Mouse (Mus musculus) kidney, embryonic 15.5 days (tissue): ENCODE measurements around the gene Apom. TPM values are rescaled to one million over a fixed set of nuclear protein-coding genes. Genes with fewer than 3 reads are reported as not detected.

Experiments
- ATAC-seq: fragments of 200-750 bp; cut with Nextera tagmentation; replicated peaks from 2 replicates; pipeline ENCODE4 v1.8.0; 2017; ENCODE audit warnings: moderate TSS enrichment; ENCODE audit not compliant: low FRiP score
- H3K27ac ChIP-seq: fragments of 300-500 bp; sonication (generic); 2 replicates; pipeline ENCODE4 v1.5.1; 2015; ENCODE audit warnings: mild to moderate bottlenecking, inconsistent platforms
- H3K27me3 ChIP-seq: fragments of 300-500 bp; sonication (generic); 2 replicates; pipeline ENCODE4 v1.6.1; 2015; ENCODE audit warnings: inconsistent platforms
- H3K36me3 ChIP-seq: fragments of 300-500 bp; sonication (generic); 2 replicates; pipeline ENCODE4 v1.6.1; 2015; ENCODE audit warnings: inconsistent platforms
- H3K4me1 ChIP-seq: fragments of 300-500 bp; sonication (generic); 2 replicates; pipeline ENCODE4 v1.6.1; 2015; ENCODE audit warnings: inconsistent platforms
- H3K4me2 ChIP-seq: fragments of 300-500 bp; sonication (generic); 2 replicates; pipeline ENCODE4 v1.6.1; 2015; ENCODE audit warnings: moderate library complexity, mild to moderate bottlenecking, inconsistent platforms
- H3K4me3 ChIP-seq: fragments of 300-500 bp; sonication (generic); replicated peaks from 2 replicates; pipeline ENCODE4 v1.5.1; 2015; ENCODE audit warnings: mild to moderate bottlenecking, inconsistent platforms
- H3K9ac ChIP-seq: fragments of 300-500 bp; sonication (generic); 2 replicates; pipeline ENCODE4 v1.6.1; 2015; ENCODE audit warnings: mild to moderate bottlenecking, inconsistent platforms
- H3K9me3 ChIP-seq: fragments of 300-500 bp; sonication (generic); replicated peaks from 2 replicates; pipeline ENCODE4 v1.6.1; 2016; ENCODE audit warnings: inconsistent platforms
- WGBS: fragments of 180-500 bp; shearing (Covaris S2); methylation state at CpG from one replicate; pipeline ENCODE4 v1.1.7; 2015; ENCODE audit warnings: mixed read lengths; 5-methylcytosine and 5-hydroxymethylcytosine counted together
- polyA plus RNA-seq: library from polyadenylated mRNA; unstranded; fragments of >200 nt; fragmentation: Nextera tagmentation; extraction: Ambion mirVana; gene quantifications from 2 replicates; pipeline ENCODE4 v1.2.1, GENCODE M21; 2015

The Apom gene
- polyA plus RNA-seq, 1 experiment from 2014 or later, result 25.7 TPM

DNA sequence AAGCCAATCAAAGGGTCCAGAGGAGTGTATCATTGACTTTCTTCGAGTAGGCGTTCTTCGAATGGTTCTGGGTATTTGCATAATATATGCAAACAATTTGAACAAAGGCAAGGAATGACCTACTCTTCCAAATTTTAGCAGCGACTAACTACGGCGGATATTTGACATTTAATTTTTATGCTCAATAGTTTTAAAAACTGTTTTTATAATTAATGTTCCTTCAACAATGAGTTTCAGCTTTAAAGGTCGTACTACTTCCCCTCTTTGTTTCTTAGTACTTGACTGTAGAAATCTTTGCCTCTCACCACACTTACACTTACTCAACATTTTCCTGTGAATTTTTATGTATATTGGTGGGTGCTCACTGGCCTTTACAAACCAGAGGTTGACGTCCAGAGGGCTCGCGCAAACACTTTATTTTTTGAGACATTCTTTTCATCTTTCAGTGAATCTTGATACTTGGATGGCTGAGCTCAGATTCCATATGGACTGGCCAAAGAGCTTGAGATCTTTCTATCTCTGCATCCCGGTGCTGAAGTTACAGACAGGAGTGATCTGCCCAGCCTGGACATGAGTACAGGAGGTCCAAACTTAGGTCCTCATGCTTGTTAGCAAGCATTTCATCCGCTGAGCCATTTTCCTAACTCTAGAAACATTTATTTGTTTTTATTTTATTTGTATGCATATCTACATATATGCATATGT, 33.8 kb upstream of the Apom start:
- peak overlapping the region; percentile 99 for H3K27ac ChIP-seq
- peak overlapping the region; percentile 44 for H3K9ac ChIP-seq
- H3K4me1 ChIP-seq, result peaks cover 34% of the 10 kb centered on the region
- peaks cover 21% of the 10 kb centered on the region for H3K36me3 ChIP-seq
- 21% methylated on average over 12 of the region's 12 CpGs for WGBS
- H3K9me3 ChIP-seq, result no peaks in the 10 kb centered on the region
- peak overlapping the region; percentile 89 for H3K4me2 ChIP-seq
- peak overlapping the region; percentile 84 for H3K4me3 ChIP-seq
- no peaks in the 10 kb centered on the region for H3K27me3 ChIP-seq
- peak; percentile 90; the same call in 1 of the 2 replicates for ATAC-seq

DNA sequence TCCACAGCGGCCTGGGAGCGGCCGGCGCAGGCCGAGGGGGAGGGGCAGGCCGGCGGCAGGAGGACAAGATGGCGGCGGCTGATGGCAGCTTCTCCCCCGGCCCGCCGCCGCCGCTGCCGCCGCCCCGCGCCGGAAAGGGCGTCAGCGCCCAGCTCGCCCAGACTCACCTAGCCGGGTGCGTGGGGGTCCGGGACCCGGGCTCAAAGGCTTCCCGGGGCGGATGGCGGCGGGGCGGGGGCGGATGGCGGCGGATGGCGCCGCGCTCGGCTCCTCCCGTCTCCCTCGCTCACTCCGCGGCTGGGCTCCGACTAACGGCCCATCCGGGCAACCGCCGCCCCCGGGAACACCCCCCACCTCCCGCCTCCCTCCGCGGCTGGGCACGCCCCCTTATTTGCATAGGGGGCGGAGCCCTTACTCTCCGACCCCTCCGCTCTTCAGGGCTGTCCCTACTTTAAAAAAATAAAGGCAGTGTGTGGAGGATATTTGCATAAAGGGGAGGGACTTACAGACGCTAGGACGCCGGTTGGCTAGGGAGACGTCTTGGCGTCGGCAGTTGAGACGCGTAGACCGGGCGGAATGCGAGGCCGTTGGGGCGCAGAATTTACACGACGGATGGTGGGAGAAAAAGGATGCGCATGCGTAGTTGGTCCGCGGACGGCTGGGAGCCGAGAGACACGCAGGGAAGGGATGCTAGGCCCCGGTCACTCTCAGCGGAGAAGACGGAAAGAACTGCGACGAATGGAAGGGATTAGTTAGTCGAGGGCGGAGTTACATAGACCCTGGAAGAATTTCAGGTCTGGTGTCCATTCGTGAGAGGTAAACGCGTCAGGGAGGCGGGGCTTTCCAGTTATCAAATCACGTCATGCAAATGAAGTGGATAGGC, 33.0 kb upstream of the Apom start, which contains the start of gene Prrc2a:
Gene Prrc2a, minus strand, starts transcription at position 330 of the 883 bp plus-strand sequence.
- Histone ChIP-seq H3K9me3 (no peaks in the 10 kb centered on the region), H3K27me3 (no peaks in the 10 kb centered on the region), H3K27ac (peak within 1 kb of the TSS; percentile 99), H3K36me3 (peaks cover 29% of the 10 kb centered on the region), H3K9ac (peak within 1 kb of the TSS; percentile 99), H3K4me1 (peaks cover 34% of the 10 kb centered on the region), H3K4me2 (peak within 1 kb of the TSS; percentile 89), H3K4me3 (peak within 1 kb of the TSS; percentile 84)
- 1% methylated on average over 59 of the region's 89 CpGs for WGBS
- peak; percentile 96 for ATAC-seq

DNA sequence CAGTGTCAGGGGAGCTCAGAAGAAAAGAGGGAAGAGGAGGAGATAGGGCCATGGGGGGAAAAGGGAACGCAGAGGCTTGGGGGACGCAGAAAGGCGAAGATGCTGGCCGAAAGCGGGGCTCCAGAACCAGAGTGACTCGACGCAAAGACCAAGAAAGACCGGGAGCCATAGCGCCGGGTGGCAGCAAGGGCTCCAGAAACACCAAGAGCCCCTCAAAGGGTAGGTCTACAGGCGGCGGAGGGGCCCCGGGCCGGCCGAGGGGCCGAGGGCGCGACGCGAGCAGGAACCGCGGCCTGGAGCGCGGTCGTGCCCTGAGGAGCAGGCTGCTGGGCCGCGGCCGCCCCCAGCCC, 32.3 kb upstream of the Apom start:
- Histone ChIP-seq H3K9ac (peak overlapping the region; percentile 99), H3K27ac (peak overlapping the region; percentile 99), H3K4me3 (peak overlapping the region; percentile 84), H3K4me2 (peak overlapping the region; percentile 89), H3K4me1 (peaks cover 34% of the 10 kb centered on the region), H3K36me3 (peaks cover 36% of the 10 kb centered on the region), H3K9me3 (no peaks in the 10 kb centered on the region), H3K27me3 (no peaks in the 10 kb centered on the region)
- 0% methylated on average over 26 of the region's 28 CpGs for WGBS
- no peak for ATAC-seq

DNA sequence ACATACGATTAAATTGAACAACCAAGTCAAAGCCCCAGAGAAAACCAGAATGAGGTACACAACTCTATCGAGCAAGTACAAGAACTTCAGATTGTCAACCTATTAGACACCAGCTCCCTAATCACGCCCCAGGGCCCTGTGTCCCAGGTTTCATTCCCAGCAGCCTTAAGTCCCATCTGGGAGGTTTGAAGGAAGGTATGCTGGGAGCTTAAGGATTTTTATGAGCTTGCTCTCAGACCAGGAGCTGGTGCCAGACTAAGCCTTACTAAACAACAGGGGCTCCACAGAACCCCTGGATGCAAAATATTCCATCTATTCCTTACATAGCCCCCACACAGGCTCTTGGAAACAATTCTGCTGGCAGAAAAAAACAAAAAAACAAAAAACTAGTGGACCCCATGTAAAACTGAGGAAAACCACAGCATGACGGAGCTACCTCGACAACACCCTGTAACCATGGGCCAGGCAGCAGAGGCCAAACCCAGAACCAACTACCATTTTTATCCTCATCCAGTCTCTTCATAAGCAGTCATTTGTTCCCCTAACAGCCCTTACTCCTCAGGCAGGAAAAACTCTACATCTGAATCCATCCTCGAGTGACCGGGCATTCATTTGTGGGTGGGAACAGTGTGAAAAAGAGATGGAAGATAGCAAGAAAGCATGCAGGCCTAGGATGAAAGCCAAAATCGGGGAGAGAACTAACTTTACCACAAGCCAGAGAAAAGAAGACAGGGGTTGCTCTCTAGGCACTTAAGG, 31.7 kb upstream of the Apom start:
- no peaks in the 10 kb centered on the region for H3K9me3 ChIP-seq
- no peaks in the 10 kb centered on the region for H3K27me3 ChIP-seq
- peak overlapping the region; percentile 99 for H3K27ac ChIP-seq
- H3K36me3 ChIP-seq, result peaks cover 42% of the 10 kb centered on the region
- H3K4me1 ChIP-seq, result peaks cover 32% of the 10 kb centered on the region
- H3K4me3 ChIP-seq, result peak overlapping the region; percentile 84
- ATAC-seq, result no peak
- peak overlapping the region; percentile 99 for H3K9ac ChIP-seq
- H3K4me2 ChIP-seq, result peak overlapping the region; percentile 89
- 8% methylated on average over 8 of the region's 8 CpGs for WGBS

DNA sequence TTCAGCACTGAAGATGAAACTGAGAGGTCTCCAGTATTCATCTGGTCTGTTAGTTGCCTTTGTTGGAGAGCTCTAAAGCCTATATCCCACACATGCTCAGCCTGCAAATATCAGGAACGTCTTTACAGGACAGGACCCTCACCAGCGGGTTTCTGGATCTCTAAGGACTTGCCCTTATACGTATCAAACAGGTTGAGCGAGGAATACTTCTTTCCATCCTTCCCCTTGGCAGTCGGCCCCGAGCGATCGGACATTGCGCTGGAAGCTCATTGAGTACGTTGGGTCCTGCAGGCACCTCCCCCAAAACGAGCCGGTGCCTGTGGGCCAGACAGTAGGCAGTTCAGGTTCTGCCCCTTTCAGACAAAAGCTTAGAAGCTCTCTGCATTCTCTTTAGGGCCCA, 30.9 kb upstream of the Apom start:
- peak overlapping the region; percentile 99 for H3K9ac ChIP-seq
- H3K4me1 ChIP-seq, result peaks cover 32% of the 10 kb centered on the region
- no peaks in the 10 kb centered on the region for H3K27me3 ChIP-seq
- peaks cover 50% of the 10 kb centered on the region for H3K36me3 ChIP-seq
- H3K4me2 ChIP-seq, result peak overlapping the region; percentile 89
- H3K9me3 ChIP-seq, result no peaks in the 10 kb centered on the region
- 28% methylated on average over 12 of the region's 12 CpGs for whole genome bisulfite sequencing
- no peak for ATAC-seq
- 0 out of 2 replicates have a peak overlapping the region, but pooled peaks have one; percentile 2 for H3K27ac ChIP-seq
- H3K4me3 ChIP-seq, result peak overlapping the region; percentile 84

DNA sequence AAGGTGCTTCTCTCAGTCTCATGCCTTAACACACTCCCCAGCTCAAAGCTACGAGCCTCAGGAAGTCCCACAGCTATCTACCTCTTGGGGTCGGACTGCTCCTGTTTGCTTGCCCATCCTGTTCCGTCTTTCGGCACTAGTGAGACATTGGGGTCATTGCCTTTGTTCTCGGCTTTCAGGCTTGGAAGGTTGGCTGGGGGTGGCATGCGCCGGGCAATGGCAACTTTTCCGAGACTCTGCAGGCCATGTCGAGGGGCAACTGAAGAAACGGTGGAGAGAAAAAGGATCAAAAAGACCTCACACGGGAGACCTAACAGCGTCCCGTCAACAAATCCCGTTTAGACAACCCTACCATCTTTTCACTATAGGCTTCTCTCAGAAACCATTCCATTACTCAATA, 30.3 kb upstream of the Apom start:
- Histone ChIP-seq H3K9ac (peak overlapping the region; percentile 99), H3K36me3 (peaks cover 56% of the 10 kb centered on the region)

DNA sequence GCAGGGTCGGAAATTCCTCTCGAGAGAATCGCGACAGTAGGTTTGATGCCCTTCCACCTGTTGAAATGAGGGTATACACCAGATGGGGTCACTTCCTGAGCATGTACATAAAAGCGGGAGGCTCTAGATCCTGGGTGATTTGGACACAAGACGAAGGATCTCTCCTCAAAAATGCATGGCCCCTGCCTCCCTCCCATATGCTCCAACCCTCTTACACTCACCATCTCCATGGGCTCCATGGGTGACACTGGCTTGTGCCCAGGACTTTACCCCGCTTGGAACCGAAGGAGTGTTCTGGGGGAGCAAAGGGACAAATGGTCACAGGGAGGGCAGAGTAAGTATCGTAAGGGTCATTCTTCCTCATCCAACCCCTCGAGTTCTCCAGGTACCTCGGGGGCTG, 29.6 kb upstream of the Apom start:
- ATAC-seq, result no peak
- Histone ChIP-seq H3K27me3 (no peaks in the 10 kb centered on the region), H3K9me3 (no peaks in the 10 kb centered on the region), H3K27ac (no peak overlapping the region), H3K4me2 (peak overlapping the region; percentile 89; the same call in 1 of the 2 replicates), H3K4me3 (peak overlapping the region; percentile 84; the same call in 1 of the 2 replicates), H3K36me3 (peaks cover 63% of the 10 kb centered on the region), H3K4me1 (peaks cover 30% of the 10 kb centered on the region), H3K9ac (no peak overlapping the region)
- 76% methylated on average over 11 of the region's 11 CpGs for WGBS

More for the DNA sequence above, 30.3 kb upstream of the Apom start:
- WGBS, result 58% methylated on average over 14 of the region's 14 CpGs
- Histone ChIP-seq H3K4me3 (peak overlapping the region; percentile 84), H3K27ac (no peak overlapping the region), H3K27me3 (no peaks in the 10 kb centered on the region), H3K4me2 (peak overlapping the region; percentile 89), H3K9me3 (no peaks in the 10 kb centered on the region), H3K4me1 (peaks cover 32% of the 10 kb centered on the region)
- no peak for ATAC-seq

DNA sequence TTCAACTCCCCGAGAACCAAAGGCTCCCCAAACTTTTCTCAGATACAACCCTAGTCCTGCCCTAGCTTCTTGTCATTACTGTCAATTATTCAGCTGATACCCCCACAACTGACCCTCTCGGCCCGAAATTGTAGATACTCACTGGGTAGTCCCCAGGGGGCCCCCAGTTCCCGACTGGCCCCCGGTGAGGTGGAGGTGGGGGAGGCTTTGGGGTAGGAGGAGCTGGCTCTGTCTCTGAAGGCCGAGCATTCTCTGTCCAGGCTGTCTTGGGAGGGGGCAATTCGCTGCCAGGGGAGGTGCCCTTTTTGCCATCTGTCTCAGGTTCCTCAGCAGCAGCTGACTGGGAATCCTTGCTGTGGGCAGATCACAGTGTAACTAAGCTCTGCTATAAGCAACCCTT, 27.8 kb upstream of the Apom start:
- Histone ChIP-seq H3K9me3 (no peaks in the 10 kb centered on the region), H3K36me3 (peaks cover 81% of the 10 kb centered on the region), H3K27ac (no peak overlapping the region), H3K9ac (no peak overlapping the region), H3K4me1 (peaks cover 21% of the 10 kb centered on the region), H3K4me2 (no peak overlapping the region), H3K27me3 (no peaks in the 10 kb centered on the region), H3K4me3 (no peak overlapping the region)
- WGBS, result 82% methylated on average over 7 of the region's 7 CpGs
- ATAC-seq, result no peak

DNA sequence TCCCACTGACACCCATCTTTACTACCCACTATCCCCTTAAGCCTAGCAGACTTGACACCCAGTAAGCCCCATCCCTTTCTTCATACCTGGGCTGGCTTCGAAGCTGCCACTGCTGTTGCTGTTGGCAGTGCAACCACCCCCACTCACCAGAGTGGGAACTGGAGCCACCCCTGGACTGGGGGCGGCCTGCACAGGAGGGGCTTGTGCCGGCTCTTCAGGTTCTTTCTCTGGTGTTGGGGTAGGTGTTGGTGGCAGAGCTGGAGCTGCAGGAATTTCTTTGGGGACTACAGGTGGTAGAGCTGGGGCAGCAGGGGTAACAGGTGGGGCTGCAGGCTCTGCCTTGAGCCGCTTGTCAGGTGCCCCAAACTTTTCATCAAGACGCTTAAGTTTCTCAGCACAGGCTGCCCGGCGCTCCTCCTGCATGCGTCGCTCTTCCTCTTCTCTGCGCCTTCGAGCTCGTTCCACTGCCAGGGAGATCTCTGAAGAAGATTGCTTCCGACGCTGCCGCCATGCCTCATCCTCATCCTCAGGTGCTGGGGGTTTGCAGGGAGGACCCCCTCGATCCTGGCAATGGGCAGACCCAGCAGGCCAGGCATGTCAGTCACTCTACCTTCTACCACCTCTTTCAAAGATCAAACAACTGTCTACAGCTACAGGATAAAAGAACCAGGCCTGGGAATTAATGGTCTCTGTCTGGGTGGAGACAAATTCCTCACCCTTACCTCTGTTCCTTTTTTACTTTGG, 27.2 kb upstream of the Apom start:
- H3K36me3 ChIP-seq, result peaks cover 87% of the 10 kb centered on the region
- H3K9me3 ChIP-seq, result no peaks in the 10 kb centered on the region
- H3K9ac ChIP-seq, result no peak overlapping the region
- no peak overlapping the region for H3K4me2 ChIP-seq
- H3K4me3 ChIP-seq, result no peak overlapping the region
- no peak for ATAC-seq
- no peaks in the 10 kb centered on the region for H3K27me3 ChIP-seq
- 91% methylated on average over 16 of the region's 16 CpGs for WGBS
- H3K27ac ChIP-seq, result no peak overlapping the region
- peaks cover 21% of the 10 kb centered on the region for H3K4me1 ChIP-seq

DNA sequence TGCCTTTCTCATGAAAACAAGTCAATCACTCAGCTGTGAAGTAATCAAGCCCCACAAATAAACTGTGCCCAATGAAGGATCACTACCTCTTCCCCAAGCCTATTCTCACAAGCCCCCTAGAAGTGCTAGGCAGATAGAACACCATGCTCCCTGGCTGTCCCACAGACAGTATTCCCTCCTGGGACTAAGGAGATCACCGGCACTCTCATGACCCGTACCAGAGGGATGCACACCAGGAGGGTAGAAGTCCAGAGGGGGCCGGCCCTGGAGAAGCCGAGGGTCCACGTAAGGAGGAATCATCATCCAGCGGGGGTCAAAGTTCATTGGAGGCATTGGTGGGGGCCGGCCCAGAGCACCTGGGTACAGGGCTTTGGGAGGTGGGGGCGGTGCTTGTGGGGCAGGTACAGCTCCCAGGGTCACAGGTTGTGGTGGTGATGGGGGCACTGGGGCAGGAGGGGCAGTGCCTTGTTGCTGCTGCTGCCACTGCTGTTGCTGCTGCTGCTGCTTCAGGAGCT, 25.9 kb upstream of the Apom start:
- no peaks in the 10 kb centered on the region for H3K9me3 ChIP-seq
- WGBS, result 83% methylated on average over 8 of the region's 8 CpGs
- peaks cover 100% of the 10 kb centered on the region for H3K36me3 ChIP-seq
- H3K27me3 ChIP-seq, result no peaks in the 10 kb centered on the region
- H3K4me3 ChIP-seq, result no peak overlapping the region
- peaks cover 14% of the 10 kb centered on the region for H3K4me1 ChIP-seq
- H3K9ac ChIP-seq, result no peak overlapping the region
- H3K4me2 ChIP-seq, result no peak overlapping the region
- 0 out of 2 replicates have a peak, but pooled peaks have one; percentile 24 for ATAC-seq
- no peak overlapping the region for H3K27ac ChIP-seq

DNA sequence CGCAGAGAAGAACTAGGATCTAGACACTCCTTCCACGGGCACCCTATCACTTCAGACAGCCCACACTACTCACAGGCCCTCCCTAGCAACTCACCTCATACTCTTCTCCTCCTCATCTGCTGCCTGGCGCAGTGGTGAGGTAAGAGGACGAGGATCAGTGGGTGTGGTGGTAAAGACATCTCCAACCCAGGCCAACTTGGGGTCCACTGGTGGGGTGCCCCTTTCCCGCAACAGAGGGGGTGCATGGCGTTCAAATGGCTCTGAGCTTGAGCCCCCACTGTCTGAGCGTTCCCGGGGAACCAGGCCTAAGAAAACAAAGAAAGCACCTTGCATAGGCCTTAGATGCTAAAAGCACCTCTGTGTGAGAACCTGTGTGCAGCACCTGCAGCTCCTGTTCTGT, 25.4 kb upstream of the Apom start:
- Histone ChIP-seq H3K4me1 (peaks cover 9% of the 10 kb centered on the region), H3K9ac (no peak overlapping the region), H3K4me3 (no peak overlapping the region), H3K36me3 (peaks cover 100% of the 10 kb centered on the region), H3K9me3 (no peaks in the 10 kb centered on the region), H3K4me2 (no peak overlapping the region), H3K27ac (no peak overlapping the region), H3K27me3 (no peaks in the 10 kb centered on the region)
- WGBS, result 91% methylated on average over 8 of the region's 8 CpGs
- ATAC-seq, result no peak
